Mouse (Mus musculus): ENCODE measurements around the gene Dlg2. TPM values are rescaled to one million over a fixed set of nuclear protein-coding genes. Genes with fewer than 3 reads are reported as not detected.

The Dlg2 gene
- total and polyA plus RNA-seq, 3 experiments, result 0.72 to 1.9 (median 1.7) TPM

GRCm38 (mm10) chr7:91962956-91963355 lies 1486.5 kb downstream of the Dlg2 start:
- TF ChIP-seq EP300 (IDR thresholded peaks at IDR 0.05; ENCODE audit: insufficient read depth, low read depth, low read length), result no peak
- no peak for TF ChIP-seq POLR2A (IDR thresholded peaks at IDR 0.05; ENCODE audit: insufficient read depth, low read depth, low read length)
- TF ChIP-seq CTCF (IDR thresholded peaks at IDR 0.05), result no peak
- Histone ChIP-seq H3K36me3 (ENCODE audit: control insufficient read depth, insufficient read depth, low read length) (no peaks in the 10 kb centered on the region), H3K4me3 (no peak overlapping the region), H3K27ac (no peak overlapping the region), H3K4me1 (ENCODE audit: control insufficient read depth, insufficient read depth, low read length) (no peaks in the 10 kb centered on the region), H3K27me3 (ENCODE audit: control insufficient read depth, insufficient read depth, low read length) (no peaks in the 10 kb centered on the region), H3K9ac (ENCODE audit: low read depth, low read length) (no peak overlapping the region), H3K79me2 (replicated peaks; ENCODE audit: control insufficient read depth, insufficient read depth, low read length) (no peaks in the 10 kb centered on the region)
- intact Hi-C loops (cut with DNase I), result no loop called here
- no peak for DNase-seq
- WGBS, result 74% methylated on average over 2 of the region's 2 CpGs

DNA sequence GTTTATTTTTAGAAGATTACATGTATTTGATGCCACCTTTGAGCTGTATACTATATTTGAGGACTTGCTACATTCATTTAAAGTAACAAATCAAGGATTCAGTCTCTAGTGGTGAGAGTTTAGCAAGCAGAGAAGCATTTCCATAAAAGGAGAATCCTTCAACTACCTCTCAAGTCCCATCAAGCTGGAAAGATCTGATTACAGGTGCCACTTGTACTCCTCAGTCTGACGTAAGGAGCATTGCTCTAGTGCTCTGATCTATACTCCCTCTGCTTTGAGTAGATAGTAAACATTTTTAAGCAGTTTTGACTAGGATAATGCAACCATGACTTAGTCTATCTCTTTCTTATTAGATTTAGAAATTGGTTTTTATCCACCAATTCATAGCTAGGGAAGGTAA lies 1496.5 kb downstream of the Dlg2 start:
- H3K27ac ChIP-seq, result no peak overlapping the region
- intact Hi-C loops (cut with DNase I), result no loop called here
- TF ChIP-seq EP300 (IDR thresholded peaks at IDR 0.05; ENCODE audit: insufficient read depth, low read depth, low read length) (no peak), CTCF (IDR thresholded peaks at IDR 0.05) (no peak), POLR2A (IDR thresholded peaks at IDR 0.05; ENCODE audit: insufficient read depth, low read depth, low read length) (no peak)
- H3K9ac ChIP-seq (ENCODE audit: low read depth, low read length), result no peak overlapping the region
- H3K4me1 ChIP-seq (ENCODE audit: control insufficient read depth, insufficient read depth, low read length), result no peaks in the 10 kb centered on the region
- no peaks in the 10 kb centered on the region for H3K36me3 ChIP-seq (ENCODE audit: control insufficient read depth, insufficient read depth, low read length)
- H3K27me3 ChIP-seq (ENCODE audit: control insufficient read depth, insufficient read depth, low read length), result no peaks in the 10 kb centered on the region
- WGBS, result 55% methylated on average over 1 of the region's 1 CpGs
- no peak overlapping the region for H3K4me3 ChIP-seq
- no peak for DNase-seq
- no peaks in the 10 kb centered on the region for H3K79me2 ChIP-seq (replicated peaks; ENCODE audit: control insufficient read depth, insufficient read depth, low read length)

DNA sequence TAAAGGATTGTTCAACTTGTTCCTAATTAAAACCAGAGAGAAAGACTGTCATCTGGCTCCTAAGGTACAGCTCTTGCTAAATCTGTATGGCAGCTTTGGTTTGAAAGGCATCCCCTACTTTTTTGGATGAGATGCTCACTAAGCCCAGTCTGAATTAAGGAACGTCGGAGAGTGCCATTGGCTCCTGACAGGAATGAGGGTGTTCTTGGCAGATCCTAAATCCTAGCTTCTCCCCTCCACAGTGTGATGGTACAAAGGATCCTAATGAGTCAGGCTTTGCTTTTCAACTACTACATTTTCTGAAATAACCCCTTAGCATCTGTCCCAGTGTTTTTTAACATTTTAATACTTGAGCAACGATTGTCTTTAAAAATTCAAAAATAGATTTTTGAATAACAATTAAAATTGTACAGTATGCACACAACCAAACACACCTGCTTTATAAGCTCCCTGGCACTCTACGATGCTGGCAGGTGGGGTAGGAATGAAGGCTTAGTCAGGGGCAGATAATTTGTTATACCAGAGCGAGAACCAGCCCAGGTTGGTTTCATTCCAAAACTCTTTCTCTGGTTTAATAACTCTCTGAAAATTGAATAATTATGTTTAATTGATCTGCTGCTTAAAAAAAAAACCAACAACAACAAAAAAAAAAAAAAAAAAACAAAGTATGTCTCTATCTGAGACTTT lies 1527.4 kb downstream of the Dlg2 start:
- H3K9ac ChIP-seq (ENCODE audit: low read depth, low read length), result no peak overlapping the region
- H3K4me3 ChIP-seq, result no peak overlapping the region
- no peak overlapping the region for H3K27ac ChIP-seq
- WGBS, result 73% methylated on average over 5 of the region's 5 CpGs
- no peak for TF ChIP-seq CTCF (IDR thresholded peaks at IDR 0.05)
- no peak for TF ChIP-seq POLR2A (IDR thresholded peaks at IDR 0.05; ENCODE audit: insufficient read depth, low read depth, low read length)
- TF ChIP-seq EP300 (IDR thresholded peaks at IDR 0.05; ENCODE audit: insufficient read depth, low read depth, low read length), result no peak
- no peaks in the 10 kb centered on the region for H3K36me3 ChIP-seq (ENCODE audit: control insufficient read depth, insufficient read depth, low read length)
- no peak for DNase-seq
- no peaks in the 10 kb centered on the region for H3K79me2 ChIP-seq (replicated peaks; ENCODE audit: control insufficient read depth, insufficient read depth, low read length)
- H3K27me3 ChIP-seq (ENCODE audit: control insufficient read depth, insufficient read depth, low read length), result no peaks in the 10 kb centered on the region
- no peaks in the 10 kb centered on the region for H3K4me1 ChIP-seq (ENCODE audit: control insufficient read depth, insufficient read depth, low read length)
- intact Hi-C loops (cut with DNase I), result no loop called here

- H3K4me3 ChIP-seq, result no peak overlapping the region
- DNase-seq, result no peak
- H3K79me2 ChIP-seq (replicated peaks; ENCODE audit: control insufficient read depth, insufficient read depth, low read length), result no peaks in the 10 kb centered on the region
- no peaks in the 10 kb centered on the region for H3K36me3 ChIP-seq (ENCODE audit: control insufficient read depth, insufficient read depth, low read length)
- H3K27me3 ChIP-seq (ENCODE audit: control insufficient read depth, insufficient read depth, low read length), result no peaks in the 10 kb centered on the region
- WGBS, result 71% methylated on average over 4 of the region's 4 CpGs
- H3K27ac ChIP-seq, result no peak overlapping the region
- no peak overlapping the region for H3K9ac ChIP-seq (ENCODE audit: low read depth, low read length)
- H3K4me1 ChIP-seq (ENCODE audit: control insufficient read depth, insufficient read depth, low read length), result no peaks in the 10 kb centered on the region
- TF ChIP-seq EP300 (IDR thresholded peaks at IDR 0.05; ENCODE audit: insufficient read depth, low read depth, low read length) (no peak), CTCF (IDR thresholded peaks at IDR 0.05) (no peak)
- intact Hi-C loops (cut with DNase I), result no loop called here
Measured at GRCm38 (mm10) chr7:92005681-92006425, 1529.4 kb downstream of the Dlg2 start.

GRCm38 (mm10) chr7:92008702-92009101 lies 1532.2 kb downstream of the Dlg2 start:
- WGBS, result 71% methylated on average over 1 of the region's 1 CpGs
- H3K36me3 ChIP-seq (ENCODE audit: control insufficient read depth, insufficient read depth, low read length), result no peaks in the 10 kb centered on the region
- no peaks in the 10 kb centered on the region for H3K27me3 ChIP-seq (ENCODE audit: control insufficient read depth, insufficient read depth, low read length)
- H3K27ac ChIP-seq, result no peak overlapping the region
- H3K4me3 ChIP-seq, result no peak overlapping the region
- no peaks in the 10 kb centered on the region for H3K4me1 ChIP-seq (ENCODE audit: control insufficient read depth, insufficient read depth, low read length)
- H3K9ac ChIP-seq (ENCODE audit: low read depth, low read length), result no peak overlapping the region
- intact Hi-C loops (cut with DNase I), result no loop called here
- no peak for DNase-seq
- TF ChIP-seq EP300 (IDR thresholded peaks at IDR 0.05; ENCODE audit: insufficient read depth, low read depth, low read length) (no peak), POLR2A (IDR thresholded peaks at IDR 0.05; ENCODE audit: insufficient read depth, low read depth, low read length) (no peak), CTCF (IDR thresholded peaks at IDR 0.05) (no peak)
- H3K79me2 ChIP-seq (replicated peaks; ENCODE audit: control insufficient read depth, insufficient read depth, low read length), result no peaks in the 10 kb centered on the region

DNA sequence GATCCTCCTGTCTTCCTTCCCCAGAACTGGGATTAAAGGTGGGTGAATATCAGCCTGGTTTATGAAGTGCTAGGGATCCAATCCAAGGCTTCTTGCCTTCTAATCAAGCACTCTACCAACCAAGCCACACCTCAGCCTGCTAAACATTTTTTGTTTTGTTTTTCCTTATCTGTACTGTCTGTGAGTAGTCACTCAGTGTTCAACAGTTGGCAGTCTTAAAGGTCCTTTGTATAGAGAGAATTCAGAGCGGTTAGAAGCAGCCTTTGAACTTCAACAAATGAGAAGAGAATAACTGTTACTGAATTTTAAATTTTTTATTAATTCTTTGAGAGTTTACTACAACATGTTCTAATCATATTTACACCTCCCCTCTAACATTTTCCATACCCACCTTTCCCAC lies 1548.5 kb downstream of the Dlg2 start:
- intact Hi-C loops (cut with DNase I), result no loop called here

More for the DNA sequence above, 1548.5 kb downstream of the Dlg2 start:
- Histone ChIP-seq H3K27ac (no peak overlapping the region), H3K36me3 (ENCODE audit: control insufficient read depth, insufficient read depth, low read length) (no peaks in the 10 kb centered on the region), H3K27me3 (ENCODE audit: control insufficient read depth, insufficient read depth, low read length) (no peaks in the 10 kb centered on the region), H3K9ac (ENCODE audit: low read depth, low read length) (no peak overlapping the region), H3K4me3 (no peak overlapping the region), H3K79me2 (replicated peaks; ENCODE audit: control insufficient read depth, insufficient read depth, low read length) (no peaks in the 10 kb centered on the region), H3K4me1 (ENCODE audit: control insufficient read depth, insufficient read depth, low read length) (no peaks in the 10 kb centered on the region)
- WGBS, result 49% methylated on average over 1 of the region's 1 CpGs
- DNase-seq, result no peak
- TF ChIP-seq CTCF (IDR thresholded peaks at IDR 0.05), result no peak
- TF ChIP-seq EP300 (IDR thresholded peaks at IDR 0.05; ENCODE audit: insufficient read depth, low read depth, low read length), result no peak
- TF ChIP-seq POLR2A (IDR thresholded peaks at IDR 0.05; ENCODE audit: insufficient read depth, low read depth, low read length), result no peak
